Mouse (Mus musculus) small intestine, adult 2 months (tissue): ENCODE results near the gene Apoa5. TPM values are rescaled to one million over a fixed set of nuclear protein-coding genes. Genes with fewer than 3 reads are reported as not detected.
A peak's percentile ranks its signal among the peaks of the same experiment; 100 is the strongest.

Experiments
- H3K27ac ChIP-seq: fragments of 200-500 bp; 2 replicates; pipeline ENCODE4 v1.5.1; 2012; ENCODE audit warnings: low read depth, low read length, control low read depth, inconsistent platforms; ENCODE audit not compliant: insufficient read depth
- H3K27me3 ChIP-seq: fragments of 200-500 bp; 2 replicates; pipeline ENCODE4 v1.6.1; 2012; ENCODE audit warnings: mild to moderate bottlenecking, moderate library complexity, low read length, inconsistent platforms; ENCODE audit not compliant: control insufficient read depth, insufficient read depth
- H3K36me3 ChIP-seq: fragments of 200-500 bp; 2 replicates; pipeline ENCODE4 v1.6.1; 2012; ENCODE audit warnings: mild to moderate bottlenecking, low read length, control low read depth, inconsistent platforms; ENCODE audit not compliant: control insufficient read depth, insufficient read depth
- H3K4me1 ChIP-seq: fragments of 200-500 bp; 2 replicates; pipeline ENCODE4 v1.6.1; 2012; ENCODE audit warnings: low read length, inconsistent platforms, mixed read lengths; ENCODE audit not compliant: control insufficient read depth, insufficient read depth, insufficient read length
- H3K4me3 ChIP-seq: fragments of 200-500 bp; 2 replicates; pipeline ENCODE4 v1.5.1; 2012; ENCODE audit warnings: low read depth, mild to moderate bottlenecking, control low read depth, inconsistent platforms, low read length, moderate library complexity
- CTCF ChIP-seq: fragments of 200-500 bp; IDR thresholded peaks from 2 replicates; pipeline ENCODE4 v1.5.1; 2012; ENCODE audit warnings: low read depth, mild to moderate bottlenecking, control low read depth, inconsistent platforms, low read length, moderate library complexity, mixed read lengths; ENCODE audit not compliant: insufficient replicate concordance, insufficient read length; ENCODE audit errors: extremely low read depth
- POLR2A ChIP-seq: fragments of 200-500 bp; IDR thresholded peaks from 2 replicates; pipeline ENCODE4 v1.6.1; 2012; ENCODE audit warnings: low read depth, mild to moderate bottlenecking, control low read depth, inconsistent platforms, low read length, moderate library complexity
- WGBS: fragments of 180-500 bp; shearing (Covaris S2); methylation state at CpG from one replicate; pipeline ENCODE4 v1.1.7; 2018; 5-methylcytosine and 5-hydroxymethylcytosine counted together
- polyA plus RNA-seq: library from polyadenylated mRNA; depleted of rRNA; stranded (reverse); fragments of >200 nt; gene quantifications from 2 replicates; pipeline ENCODE4 v1.2.3, GENCODE M21; 2012; rRNA removed

Apoa5 gene
- 0.88 and 1.1 TPM in 2 replicates for polyA plus RNA-seq

- 25% methylated on average over 7 of the region's 7 CpGs for WGBS
- Histone ChIP-seq H3K4me1 (peaks cover 6% of the 10 kb centered on the region), H3K27ac (no peak within 1 kb of the TSS), H3K4me3 (no peak within 1 kb of the TSS), H3K36me3 (no peaks in the 10 kb centered on the region), H3K27me3 (no peaks in the 10 kb centered on the region)
- TF ChIP-seq CTCF (no peak), POLR2A (no peak)
These were observed at the start of gene Apoa5 for GRCm38 (mm10) chr9:46268343-46268873. TSS of gene Apoa5 (plus strand) at chr9:46268633.

DNA sequence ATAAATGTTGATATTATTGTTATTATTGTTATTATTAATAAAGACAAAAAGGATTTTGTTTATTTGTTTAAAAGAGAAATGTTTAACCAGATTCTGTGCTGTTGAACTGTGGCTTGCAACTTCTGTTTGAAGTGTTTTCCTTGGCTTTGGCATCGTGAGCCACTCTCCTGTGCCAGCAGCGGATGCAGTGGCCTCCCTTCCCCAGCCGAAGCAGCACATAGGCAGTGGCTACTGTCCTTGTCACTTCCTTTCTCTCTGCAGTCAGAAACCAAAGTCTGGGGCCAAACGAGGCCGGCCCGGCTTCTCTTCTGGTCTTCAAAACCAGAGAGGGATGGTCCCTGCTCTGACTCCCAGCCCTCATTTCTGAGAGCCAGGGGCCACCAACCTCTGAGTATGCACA lies 45.3 kb upstream of the Apoa5 start:
- TF ChIP-seq CTCF: no peak
- no peak for TF ChIP-seq POLR2A
- Histone ChIP-seq H3K4me3 (no peak overlapping the region), H3K27me3 (no peaks in the 10 kb centered on the region), H3K27ac (peak overlapping the region; percentile 86), H3K36me3 (peaks cover 26% of the 10 kb centered on the region), H3K4me1 (peaks cover 46% of the 10 kb centered on the region)
- WGBS: 81% methylated on average over 6 of the region's 6 CpGs

DNA sequence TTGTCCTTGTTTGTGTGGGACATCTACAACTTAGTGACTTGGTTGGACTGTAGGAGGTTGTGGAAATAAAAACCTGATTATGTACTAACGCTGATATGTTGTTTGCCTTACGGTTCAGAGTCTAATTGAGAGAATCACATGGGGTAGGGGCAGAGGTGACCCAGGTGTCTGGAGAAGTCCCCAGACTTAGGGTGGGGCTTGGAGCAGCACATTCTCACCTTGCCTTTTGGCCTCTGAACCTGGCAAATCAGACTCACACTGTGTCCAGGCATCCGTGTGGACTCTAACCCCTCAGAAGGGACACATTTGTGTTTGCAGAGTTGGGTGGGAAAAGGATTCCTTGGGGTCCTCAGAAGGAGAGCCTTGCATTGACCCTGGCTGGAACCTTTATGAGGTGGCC lies 44.3 kb upstream of the Apoa5 start:
- 24% methylated on average over 3 of the region's 3 CpGs for WGBS
- Histone ChIP-seq H3K36me3 (peaks cover 31% of the 10 kb centered on the region), H3K27me3 (no peaks in the 10 kb centered on the region), H3K27ac (peak overlapping the region; percentile 99), H3K4me3 (0 out of 2 replicates have a peak overlapping the region, but pooled peaks have one; percentile 14), H3K4me1 (peaks cover 50% of the 10 kb centered on the region)
- TF ChIP-seq POLR2A (no peak), CTCF (no peak)

DNA sequence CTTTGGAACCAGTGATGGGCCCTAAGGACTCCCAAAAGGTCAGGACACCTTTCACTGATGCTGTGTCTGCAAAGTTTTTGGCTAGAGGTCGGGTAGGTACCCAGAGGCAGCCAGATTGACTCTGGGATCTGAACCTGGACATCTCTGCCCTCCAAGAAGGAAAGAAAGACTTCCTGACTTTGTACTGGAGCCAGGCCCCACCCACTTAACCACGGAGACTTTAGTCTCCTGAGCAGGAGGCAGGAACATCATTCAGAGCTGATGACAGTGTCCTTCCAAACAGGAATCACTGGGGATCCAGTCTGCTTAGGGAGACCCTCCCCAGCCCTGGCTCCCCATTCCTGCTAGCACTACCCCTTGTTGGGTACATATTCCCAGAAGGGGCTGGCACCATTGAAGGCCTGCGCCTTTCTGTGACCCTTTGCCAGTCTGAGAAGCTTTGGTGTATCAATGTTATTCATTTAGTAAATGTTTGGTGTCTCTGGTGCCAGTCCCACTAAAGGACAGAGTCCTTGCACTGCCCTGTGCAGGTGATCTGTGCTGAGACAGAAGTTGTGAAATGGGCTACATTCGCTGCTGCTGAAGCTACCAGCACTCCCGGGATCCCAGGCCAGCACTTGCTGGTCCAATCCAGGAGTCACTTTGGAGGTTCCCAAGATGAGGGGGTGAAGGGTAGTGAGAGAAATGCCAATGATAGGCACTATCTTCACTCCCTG lies 43.3 kb upstream of the Apoa5 start:
- no peak for TF ChIP-seq CTCF
- Histone ChIP-seq H3K4me1 (peaks cover 50% of the 10 kb centered on the region), H3K36me3 (peaks cover 36% of the 10 kb centered on the region), H3K27me3 (no peaks in the 10 kb centered on the region), H3K27ac (peak overlapping the region; percentile 99), H3K4me3 (peak overlapping the region; percentile 40)
- WGBS: 52% methylated on average over 5 of the region's 5 CpGs

DNA sequence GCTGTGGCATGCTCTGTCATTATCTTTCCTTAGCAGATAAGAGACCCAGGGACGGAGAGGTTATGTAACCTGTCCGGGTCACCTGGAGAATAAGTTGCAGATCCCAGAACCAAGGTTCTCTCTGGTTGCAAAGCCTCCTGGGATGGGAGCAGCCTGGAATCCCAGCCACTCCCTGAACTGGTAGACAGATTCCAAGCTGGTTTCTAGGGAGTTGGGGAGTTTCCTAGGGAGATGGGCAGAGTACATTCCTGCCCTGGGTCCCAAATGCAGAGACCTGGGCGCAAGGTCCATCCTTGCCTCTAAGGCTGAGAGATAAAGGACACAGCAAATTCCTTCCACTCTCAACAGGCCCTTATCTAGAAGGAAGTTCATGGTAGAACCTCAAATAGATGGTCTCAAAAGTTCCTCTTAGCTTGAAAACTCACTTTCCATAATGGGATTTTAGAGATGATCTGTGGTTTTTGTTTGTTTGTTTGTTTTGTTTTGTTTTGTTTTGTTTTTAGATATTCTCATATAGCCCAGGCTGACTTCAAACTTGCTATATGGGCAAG lies 41.3 kb upstream of the Apoa5 start:
- WGBS: 30% methylated on average over 3 of the region's 3 CpGs
- Histone ChIP-seq H3K36me3 (peaks cover 25% of the 10 kb centered on the region), H3K4me1 (peaks cover 41% of the 10 kb centered on the region), H3K27me3 (no peaks in the 10 kb centered on the region), H3K27ac (peak overlapping the region; percentile 99), H3K4me3 (no peak overlapping the region)
- TF ChIP-seq CTCF (no peak), POLR2A (no peak)

DNA sequence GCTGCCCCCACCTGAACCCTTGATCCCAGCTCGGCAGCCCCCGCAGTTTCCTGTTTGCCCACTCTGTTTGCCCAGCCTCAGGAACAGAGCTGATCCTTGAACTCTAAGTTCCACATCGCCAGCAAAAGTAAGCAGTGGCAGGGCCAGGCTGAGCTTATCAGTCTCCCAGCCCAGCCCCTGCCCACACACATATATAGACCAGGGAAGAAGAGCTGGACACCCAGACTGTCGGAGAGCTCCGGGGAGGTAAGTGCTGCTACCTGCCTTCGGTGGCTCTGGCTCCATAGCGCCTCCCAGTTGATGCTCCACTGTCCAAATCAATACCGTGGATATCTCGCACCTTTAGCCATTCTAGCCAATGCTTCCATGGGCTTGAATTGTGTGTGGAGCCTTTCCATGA lies 39.9 kb upstream of the Apoa5 start, which contains the start of gene Apoa1:
Gene Apoa1, plus strand, starts transcription at position 90 of the 400 bp plus-strand sequence.
- H3K27ac ChIP-seq: peak within 1 kb of the TSS; percentile 99
- peaks cover 22% of the 10 kb centered on the region for H3K36me3 ChIP-seq
- peaks cover 36% of the 10 kb centered on the region for H3K4me1 ChIP-seq
- H3K4me3 ChIP-seq: peak within 1 kb of the TSS; percentile 78
- H3K27me3 ChIP-seq: no peaks in the 10 kb centered on the region
- WGBS: 29% methylated on average over 9 of the region's 9 CpGs
- TF ChIP-seq CTCF: no peak
- TF ChIP-seq POLR2A: peak; percentile 93; the same call in 1 of the 2 replicates

GRCm38 (mm10) chr9:46229573-46230449 lies 38.6 kb upstream of the Apoa5 start:
- Histone ChIP-seq H3K36me3 (peaks cover 22% of the 10 kb centered on the region), H3K27ac (peak overlapping the region; percentile 99), H3K4me3 (peak overlapping the region; percentile 78), H3K27me3 (no peaks in the 10 kb centered on the region), H3K4me1 (peaks cover 30% of the 10 kb centered on the region)
- TF ChIP-seq CTCF (peak; percentile 69), POLR2A (no peak; the same call in 1 of the 2 replicates)
- WGBS: 15% methylated on average over 37 of the region's 37 CpGs
